Mouse (Mus musculus): ENCODE results near the gene Neil3. TPM values are rescaled to one million over a fixed set of nuclear protein-coding genes. Genes with fewer than 3 reads are reported as not detected.

The Neil3 gene
- polyA plus RNA-seq, 1 experiment from 2014 or later = 14.7 TPM

GRCm38 (mm10) chr8:53603672-53604071, 35.2 kb downstream of the Neil3 start:
- H3K4me1 ChIP-seq (replicated peaks; ENCODE audit: insufficient read depth, low read length) = no peaks in the 10 kb centered on the region
- TF ChIP-seq CTCF (IDR thresholded peaks at IDR 0.05; ENCODE audit: low read depth) = no peak
- 89% methylated on average over 4 of the region's 4 CpGs for WGBS
- no peak overlapping the region for H3K4me2 ChIP-seq (ENCODE audit: low read length)
- H3K27me3 ChIP-seq (ENCODE audit: insufficient read depth, low read length) = no peaks in the 10 kb centered on the region
- no peak for ATAC-seq (replicated peaks; ENCODE audit: low FRiP score, low read depth)
- no peaks in the 10 kb centered on the region for H3K36me3 ChIP-seq (ENCODE audit: insufficient read depth, low read length)
- H3K27ac ChIP-seq = no peak overlapping the region
- no peak for DNase-seq (ENCODE audit: low spot score)
- no peaks in the 10 kb centered on the region for H3K9me3 ChIP-seq (replicated peaks; ENCODE audit: low read length)
- no peak overlapping the region for H3K4me3 ChIP-seq (replicated peaks; ENCODE audit: low read depth, low read length)
- H3K9ac ChIP-seq (ENCODE audit: low read depth, low read length) = no peak overlapping the region

DNA sequence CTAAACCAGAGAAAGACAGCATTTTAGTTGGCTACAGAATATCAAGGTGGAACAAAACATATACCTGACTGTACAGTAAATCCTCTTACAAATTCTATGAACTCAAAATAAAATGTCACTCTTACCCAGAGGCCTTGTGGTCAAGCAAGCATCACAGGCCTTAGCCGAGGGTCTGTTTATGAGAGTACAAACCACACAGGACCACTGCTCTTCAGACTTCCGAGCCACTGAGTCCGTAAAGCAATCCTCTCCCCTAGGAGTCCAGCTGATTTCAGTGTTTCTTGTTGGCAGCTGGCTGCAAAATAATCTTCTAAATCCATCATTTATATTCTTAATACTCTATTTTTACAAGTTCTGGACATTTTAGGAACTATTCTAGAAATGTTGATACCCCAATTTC, 38.0 kb downstream of the Neil3 start:
- no peaks in the 10 kb centered on the region for H3K4me1 ChIP-seq (replicated peaks; ENCODE audit: insufficient read depth, low read length)
- no peaks in the 10 kb centered on the region for H3K9me3 ChIP-seq (replicated peaks; ENCODE audit: low read length)
- WGBS = 83% methylated on average over 3 of the region's 3 CpGs
- H3K4me2 ChIP-seq (ENCODE audit: low read length) = no peak overlapping the region
- H3K27me3 ChIP-seq (ENCODE audit: insufficient read depth, low read length) = no peaks in the 10 kb centered on the region
- ATAC-seq (replicated peaks; ENCODE audit: low FRiP score, low read depth) (no peak), DNase-seq (ENCODE audit: low spot score) (no peak)
- H3K27ac ChIP-seq = no peak overlapping the region
- no peaks in the 10 kb centered on the region for H3K36me3 ChIP-seq (ENCODE audit: insufficient read depth, low read length)
- no peak for TF ChIP-seq CTCF (IDR thresholded peaks at IDR 0.05; ENCODE audit: low read depth)
- H3K9ac ChIP-seq (ENCODE audit: low read depth, low read length) = no peak overlapping the region
- no peak overlapping the region for H3K4me3 ChIP-seq (replicated peaks; ENCODE audit: low read depth, low read length)

DNA sequence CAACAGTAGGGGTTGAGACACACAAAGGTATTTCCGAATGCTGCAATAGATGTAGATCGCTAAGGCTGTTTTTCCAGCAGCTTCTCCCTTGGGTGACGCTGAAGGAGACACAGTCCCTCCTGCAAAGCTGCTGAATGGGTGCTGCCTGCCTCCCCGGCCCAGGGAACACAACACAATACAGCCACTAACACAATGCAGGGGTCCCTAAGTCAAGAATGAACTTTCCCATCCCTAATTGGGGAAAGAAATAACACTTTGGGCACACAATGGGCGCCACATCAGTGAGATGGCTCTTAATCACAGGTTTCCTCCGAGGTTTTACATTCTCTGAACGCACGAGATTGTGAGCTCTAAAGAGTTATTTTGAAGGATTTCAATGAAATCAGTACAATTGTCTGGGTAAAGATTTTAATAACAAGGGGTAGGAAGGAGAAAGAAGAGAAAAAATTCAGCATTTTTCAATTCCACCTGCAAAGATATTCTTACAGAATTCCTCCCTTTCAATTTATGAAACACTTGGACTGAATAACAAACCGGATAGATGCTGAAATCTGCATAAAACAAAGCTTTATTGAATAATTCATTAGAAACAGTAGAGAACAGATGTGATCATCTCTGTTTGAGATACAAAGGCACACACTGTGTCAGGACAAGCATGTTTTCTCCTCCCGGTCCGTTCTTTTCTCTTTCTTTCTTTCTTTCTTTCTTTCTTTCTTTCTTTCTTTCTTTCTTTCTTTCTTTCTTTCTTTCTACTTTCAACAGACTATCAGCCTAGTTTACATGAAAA, 38.6 kb downstream of the Neil3 start:
- H3K4me3 ChIP-seq (replicated peaks; ENCODE audit: low read depth, low read length) = no peak overlapping the region
- H3K9me3 ChIP-seq (replicated peaks; ENCODE audit: low read length) = no peaks in the 10 kb centered on the region
- no peak overlapping the region for H3K9ac ChIP-seq (ENCODE audit: low read depth, low read length)
- no peak overlapping the region for H3K4me2 ChIP-seq (ENCODE audit: low read length)
- no peak overlapping the region for H3K27ac ChIP-seq
- no peak for TF ChIP-seq CTCF (IDR thresholded peaks at IDR 0.05; ENCODE audit: low read depth)
- WGBS = 93% methylated on average over 11 of the region's 11 CpGs
- H3K4me1 ChIP-seq (replicated peaks; ENCODE audit: insufficient read depth, low read length) = no peaks in the 10 kb centered on the region
- no peak for DNase-seq (ENCODE audit: low spot score)
- no peaks in the 10 kb centered on the region for H3K27me3 ChIP-seq (ENCODE audit: insufficient read depth, low read length)
- ATAC-seq (replicated peaks; ENCODE audit: low FRiP score, low read depth) = no peak
- H3K36me3 ChIP-seq (ENCODE audit: insufficient read depth, low read length) = no peaks in the 10 kb centered on the region

- H3K9ac ChIP-seq (ENCODE audit: low read depth, low read length) = no peak overlapping the region
- no peak for ATAC-seq (replicated peaks; ENCODE audit: low FRiP score, low read depth)
- WGBS = 100% methylated on average over 1 of the region's 1 CpGs
- no peaks in the 10 kb centered on the region for H3K27me3 ChIP-seq (ENCODE audit: insufficient read depth, low read length)
- no peaks in the 10 kb centered on the region for H3K9me3 ChIP-seq (replicated peaks; ENCODE audit: low read length)
- no peaks in the 10 kb centered on the region for H3K36me3 ChIP-seq (ENCODE audit: insufficient read depth, low read length)
- no peak overlapping the region for H3K4me3 ChIP-seq (replicated peaks; ENCODE audit: low read depth, low read length)
- no peaks in the 10 kb centered on the region for H3K4me1 ChIP-seq (replicated peaks; ENCODE audit: insufficient read depth, low read length)
- no peak overlapping the region for H3K27ac ChIP-seq
- no peak overlapping the region for H3K4me2 ChIP-seq (ENCODE audit: low read length)
- no peak for TF ChIP-seq CTCF (IDR thresholded peaks at IDR 0.05; ENCODE audit: low read depth)
- no peak for DNase-seq (ENCODE audit: low spot score)
These were observed 40.8 kb downstream of the Neil3 start for GRCm38 (mm10) chr8:53598101-53598500.

- no peak for ATAC-seq (replicated peaks; ENCODE audit: low FRiP score, low read depth)
- no peak for DNase-seq (ENCODE audit: low spot score)
- H3K27ac ChIP-seq = no peak overlapping the region
- 90% methylated on average over 2 of the region's 2 CpGs for WGBS
- TF ChIP-seq CTCF (IDR thresholded peaks at IDR 0.05; ENCODE audit: low read depth) = no peak
- no peaks in the 10 kb centered on the region for H3K36me3 ChIP-seq (ENCODE audit: insufficient read depth, low read length)
- H3K27me3 ChIP-seq (ENCODE audit: insufficient read depth, low read length) = no peaks in the 10 kb centered on the region
- no peak overlapping the region for H3K4me2 ChIP-seq (ENCODE audit: low read length)
- H3K9me3 ChIP-seq (replicated peaks; ENCODE audit: low read length) = no peaks in the 10 kb centered on the region
- no peaks in the 10 kb centered on the region for H3K4me1 ChIP-seq (replicated peaks; ENCODE audit: insufficient read depth, low read length)
- no peak overlapping the region for H3K4me3 ChIP-seq (replicated peaks; ENCODE audit: low read depth, low read length)
- no peak overlapping the region for H3K9ac ChIP-seq (ENCODE audit: low read depth, low read length)
These were observed 47.1 kb downstream of the Neil3 start for GRCm38 (mm10) chr8:53591777-53592176.

DNA sequence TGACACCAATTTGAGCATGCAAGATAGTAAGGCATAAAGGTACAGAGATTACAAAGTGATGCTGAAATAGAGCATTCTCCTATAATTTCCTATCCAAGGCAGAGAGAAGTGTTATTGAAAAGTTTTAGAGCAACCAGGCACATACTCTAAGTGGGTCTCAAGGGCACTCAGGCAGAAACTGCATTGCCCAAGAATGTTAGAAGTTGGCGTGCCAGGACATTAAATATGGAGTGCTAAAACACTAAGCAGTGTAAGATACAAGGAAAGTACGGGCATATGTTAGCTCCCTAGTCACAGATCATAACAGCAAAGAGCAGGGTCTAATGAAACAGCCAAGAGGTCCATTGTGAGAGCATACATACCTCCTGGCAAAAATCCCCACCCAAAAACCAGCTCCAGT, 65.3 kb downstream of the Neil3 start:
- no peaks in the 10 kb centered on the region for H3K9me3 ChIP-seq (replicated peaks; ENCODE audit: low read length)
- no peak for TF ChIP-seq CTCF (IDR thresholded peaks at IDR 0.05; ENCODE audit: low read depth)
- no peak overlapping the region for H3K4me3 ChIP-seq (replicated peaks; ENCODE audit: low read depth, low read length)
- H3K27ac ChIP-seq = no peak overlapping the region
- H3K9ac ChIP-seq (ENCODE audit: low read depth, low read length) = no peak overlapping the region
- WGBS = 79% methylated on average over 2 of the region's 2 CpGs
- no peaks in the 10 kb centered on the region for H3K36me3 ChIP-seq (ENCODE audit: insufficient read depth, low read length)
- no peak for ATAC-seq (replicated peaks; ENCODE audit: low FRiP score, low read depth)
- DNase-seq (ENCODE audit: low spot score) = no peak
- no peaks in the 10 kb centered on the region for H3K4me1 ChIP-seq (replicated peaks; ENCODE audit: insufficient read depth, low read length)
- H3K4me2 ChIP-seq (ENCODE audit: low read length) = no peak overlapping the region
- no peaks in the 10 kb centered on the region for H3K27me3 ChIP-seq (ENCODE audit: insufficient read depth, low read length)

DNA sequence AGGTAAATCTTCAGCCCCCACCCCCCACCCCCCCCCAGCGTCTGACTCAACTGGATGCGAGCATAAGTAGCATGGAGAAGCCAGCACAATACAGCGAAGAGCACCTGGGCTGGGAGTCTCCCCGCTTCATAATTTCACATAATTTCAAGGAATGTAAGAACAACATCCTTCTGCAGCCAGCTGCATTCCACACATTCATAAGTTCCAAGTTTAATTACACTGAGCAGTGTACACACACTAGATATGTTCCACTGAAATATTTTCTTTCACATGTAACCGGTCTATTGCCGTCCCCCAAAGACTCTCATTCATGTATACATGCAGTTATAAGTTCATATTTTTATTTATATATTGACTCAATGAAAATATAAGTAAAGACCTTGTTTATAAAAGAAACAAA, 72.6 kb downstream of the Neil3 start:
- H3K4me2 ChIP-seq (ENCODE audit: low read length) = no peak overlapping the region
- WGBS = 76% methylated on average over 6 of the region's 6 CpGs
- H3K4me1 ChIP-seq (replicated peaks; ENCODE audit: insufficient read depth, low read length) = no peaks in the 10 kb centered on the region
- no peak for TF ChIP-seq CTCF (IDR thresholded peaks at IDR 0.05; ENCODE audit: low read depth)
- no peak overlapping the region for H3K4me3 ChIP-seq (replicated peaks; ENCODE audit: low read depth, low read length)
- H3K27ac ChIP-seq = no peak overlapping the region
- H3K27me3 ChIP-seq (ENCODE audit: insufficient read depth, low read length) = no peaks in the 10 kb centered on the region
- no peaks in the 10 kb centered on the region for H3K9me3 ChIP-seq (replicated peaks; ENCODE audit: low read length)
- peak; percentile 1 for DNase-seq (ENCODE audit: low spot score)
- no peaks in the 10 kb centered on the region for H3K36me3 ChIP-seq (ENCODE audit: insufficient read depth, low read length)
- no peak for ATAC-seq (replicated peaks; ENCODE audit: low FRiP score, low read depth)
- H3K9ac ChIP-seq (ENCODE audit: low read depth, low read length) = no peak overlapping the region
